Mouse (Mus musculus) intestine, postnatal 0 days (tissue): ENCODE measurements around the gene Fmnl3. TPM values are rescaled to one million over a fixed set of nuclear protein-coding genes. Genes with fewer than 3 reads are reported as not detected.

Experiments
- ATAC-seq: fragments of 200-750 bp; cut with Nextera tagmentation; 2 replicates; pipeline ENCODE4 v1.8.0; 2017; ENCODE audit warnings: mild to moderate bottlenecking, moderate TSS enrichment, moderate library complexity
- H3K27ac ChIP-seq: fragments of 300-500 bp; sonication (generic); 2 replicates; pipeline ENCODE4 v1.5.1; 2014; ENCODE audit warnings: mild to moderate bottlenecking, low read depth, low read length, moderate library complexity
- H3K27me3 ChIP-seq: fragments of 300-500 bp; sonication (generic); replicated peaks from 2 replicates; pipeline ENCODE4 v1.6.1; 2014; ENCODE audit warnings: low read length, mixed read lengths; ENCODE audit not compliant: control insufficient read depth, insufficient read depth
- H3K36me3 ChIP-seq: fragments of 300-500 bp; sonication (generic); 2 replicates; pipeline ENCODE4 v1.6.1; 2014; ENCODE audit warnings: mild to moderate bottlenecking, moderate library complexity; ENCODE audit not compliant: control insufficient read depth, insufficient read depth
- H3K4me1 ChIP-seq: fragments of 300-500 bp; sonication (generic); replicated peaks from 2 replicates; pipeline ENCODE4 v1.6.1; 2014; ENCODE audit warnings: antibody characterized with exemption, low read length, mixed read lengths; ENCODE audit not compliant: control insufficient read depth, insufficient read depth
- H3K4me2 ChIP-seq: fragments of 300-500 bp; sonication (generic); replicated peaks from 2 replicates; pipeline ENCODE4 v1.6.1; 2014; ENCODE audit warnings: low read depth, mild to moderate bottlenecking, moderate library complexity
- H3K4me3 ChIP-seq: fragments of 300-500 bp; sonication (generic); 2 replicates; pipeline ENCODE4 v1.5.1; 2014; ENCODE audit warnings: low read depth, low read length
- H3K9ac ChIP-seq: fragments of 300-500 bp; sonication (generic); 2 replicates; pipeline ENCODE4 v1.6.1; 2014; ENCODE audit warnings: mild to moderate bottlenecking, low read depth, low read length
- H3K9me3 ChIP-seq: fragments of 300-500 bp; sonication (generic); 2 replicates; pipeline ENCODE4 v1.6.1; 2016; ENCODE audit warnings: mixed run types; ENCODE audit not compliant: control insufficient read depth
- CTCF ChIP-seq: sonication (generic); IDR thresholded peaks from 2 replicates; pipeline ENCODE4 v1.5.1; 2016; ENCODE audit warnings: low read depth, mild to moderate bottlenecking, control low read depth, antibody characterized with exemption, moderate library complexity
- WGBS: fragments of 180-500 bp; shearing (Covaris S2); extraction: QIAGEN DNeasy Blood & Tissue Kit; methylation state at CpG from one replicate; pipeline ENCODE4 v1.1.7; 2014; 5-methylcytosine and 5-hydroxymethylcytosine counted together
- polyA plus RNA-seq: library from polyadenylated mRNA; unstranded; fragments of >200 nt; fragmentation: Nextera tagmentation; extraction: Ambion mirVana; gene quantifications from 2 replicates; pipeline ENCODE4 v1.2.1, GENCODE M21; 2015

The Fmnl3 gene
- polyA plus RNA-seq, 1 experiment from 2014 or later, result 5.6 TPM

GRCm38 (mm10) chr15:99355660-99356059 is 14.6 kb downstream of the Fmnl3 start:
- Histone ChIP-seq H3K4me1 (no peaks in the 10 kb centered on the region), H3K4me2 (no peak overlapping the region), H3K27me3 (no peaks in the 10 kb centered on the region), H3K4me3 (no peak overlapping the region), H3K36me3 (no peaks in the 10 kb centered on the region; the same call in 1 of the 2 replicates), H3K9me3 (no peaks in the 10 kb centered on the region), H3K27ac (no peak overlapping the region), H3K9ac (no peak overlapping the region)
- no peak for TF ChIP-seq CTCF
- WGBS, result 76% methylated on average over 6 of the region's 6 CpGs
- ATAC-seq, result no peak

- Histone ChIP-seq H3K4me1 (0 out of 2 replicates have a peak, but pooled peaks cover 5% of the 10 kb centered on the region), H3K27me3 (no peaks in the 10 kb centered on the region), H3K9ac (no peak overlapping the region), H3K27ac (no peak overlapping the region), H3K9me3 (no peaks in the 10 kb centered on the region), H3K4me3 (no peak overlapping the region), H3K36me3 (no peaks in the 10 kb centered on the region), H3K4me2 (no peak overlapping the region)
- ATAC-seq, result no peak
- TF ChIP-seq CTCF, result no peak
- 58% methylated on average over 5 of the region's 5 CpGs for WGBS
These were observed 18.0 kb downstream of the Fmnl3 start for GRCm38 (mm10) chr15:99352306-99352705.

- 0 out of 2 replicates have a peak, but pooled peaks cover 5% of the 10 kb centered on the region for H3K4me1 ChIP-seq
- WGBS, result 77% methylated on average over 6 of the region's 6 CpGs
- no peak overlapping the region for H3K4me2 ChIP-seq
- no peaks in the 10 kb centered on the region for H3K27me3 ChIP-seq
- TF ChIP-seq CTCF, result no peak
- H3K36me3 ChIP-seq, result no peaks in the 10 kb centered on the region
- no peak overlapping the region for H3K4me3 ChIP-seq
- H3K9me3 ChIP-seq, result no peaks in the 10 kb centered on the region
- no peak overlapping the region for H3K9ac ChIP-seq
- no peak for ATAC-seq
- H3K27ac ChIP-seq, result no peak overlapping the region
These were observed 18.7 kb downstream of the Fmnl3 start for GRCm38 (mm10) chr15:99351610-99352009.

- peaks cover 11% of the 10 kb centered on the region; the same call in 1 of the 2 replicates for H3K4me1 ChIP-seq
- H3K27ac ChIP-seq, result no peak overlapping the region
- H3K9ac ChIP-seq, result no peak overlapping the region
These were observed 25.3 kb downstream of the Fmnl3 start for GRCm38 (mm10) chr15:99344961-99345360.

GRCm38 (mm10) chr15:99344148-99344870 is 26.0 kb downstream of the Fmnl3 start:
- WGBS, result 63% methylated on average over 8 of the region's 8 CpGs
- no peak overlapping the region for H3K4me3 ChIP-seq
- no peak overlapping the region for H3K9ac ChIP-seq
- H3K4me1 ChIP-seq, result peaks cover 11% of the 10 kb centered on the region; the same call in 1 of the 2 replicates
- H3K27me3 ChIP-seq, result no peaks in the 10 kb centered on the region
- H3K4me2 ChIP-seq, result no peak overlapping the region
- no peaks in the 10 kb centered on the region for H3K36me3 ChIP-seq
- no peak for TF ChIP-seq CTCF
- H3K27ac ChIP-seq, result no peak overlapping the region
- ATAC-seq, result no peak
- no peaks in the 10 kb centered on the region for H3K9me3 ChIP-seq

More at GRCm38 (mm10) chr15:99344961-99345360, 25.3 kb downstream of the Fmnl3 start:
- Histone ChIP-seq H3K9me3 (no peaks in the 10 kb centered on the region), H3K27me3 (no peaks in the 10 kb centered on the region), H3K36me3 (no peaks in the 10 kb centered on the region), H3K4me3 (no peak overlapping the region), H3K4me2 (no peak overlapping the region)
- WGBS, result 72% methylated on average over 4 of the region's 4 CpGs
- no peak for TF ChIP-seq CTCF
- ATAC-seq, result no peak

GRCm38 (mm10) chr15:99343414-99344147 is 26.7 kb downstream of the Fmnl3 start:
- H3K4me1 ChIP-seq, result peaks cover 11% of the 10 kb centered on the region; the same call in 1 of the 2 replicates

More at GRCm38 (mm10) chr15:99343414-99344147, 26.7 kb downstream of the Fmnl3 start:
- WGBS, result 42% methylated on average over 5 of the region's 5 CpGs
- Histone ChIP-seq H3K4me2 (0 out of 2 replicates have a peak overlapping the region, but pooled peaks have one; percentile 3), H3K9ac (no peak overlapping the region), H3K9me3 (no peaks in the 10 kb centered on the region), H3K27ac (no peak overlapping the region), H3K27me3 (no peaks in the 10 kb centered on the region), H3K4me3 (no peak overlapping the region), H3K36me3 (no peaks in the 10 kb centered on the region)
- no peak for TF ChIP-seq CTCF
- ATAC-seq, result no peak
